Mouse (Mus musculus): ENCODE results near the gene Med29.

GRCm38 (mm10) chr7:28354596-28354995 is 37.9 kb downstream of the Med29 start:
- no peak for TF ChIP-seq POLR2A (IDR thresholded peaks at IDR 0.05; ENCODE audit: control insufficient read depth, low read depth, low read length)
- no peak for TF ChIP-seq CTCF (IDR thresholded peaks at IDR 0.05; ENCODE audit: control insufficient read depth, insufficient read depth, insufficient replicate concordance, low read depth, low read length)
